Mouse (Mus musculus) ES-E14 (cell line): ENCODE data around the gene Rfwd3. TPM values are rescaled to one million over a fixed set of nuclear protein-coding genes. Genes with fewer than 3 reads are reported as not detected.
A peak's percentile ranks its signal among the peaks of the same experiment; 100 is the strongest.

ENCODE experiments used
- DNase-seq: peaks from one replicate; pipeline ENCODE4 v3.0.0-alpha.2; 2013; ENCODE audit warnings: low read depth, low spot score
- H3K27ac ChIP-seq: 2 replicates; pipeline ENCODE4 v1.5.1; 2012; ENCODE audit warnings: low read depth, mild to moderate bottlenecking, low read length, moderate library complexity, mixed read lengths; ENCODE audit not compliant: poor library complexity, insufficient read depth, severe bottlenecking
- H3K36me3 ChIP-seq: 2 replicates; pipeline ENCODE4 v1.6.1; 2012; ENCODE audit warnings: mild to moderate bottlenecking, low read length, moderate library complexity, mixed read lengths; ENCODE audit not compliant: control insufficient read depth, poor library complexity, insufficient read depth, severe bottlenecking
- H3K4me1 ChIP-seq, 2 experiments: fragments of 150-350 bp in 1 of 2; sonication (generic) in 1 of 2; 2 replicates each; pipeline ENCODE4 v1.6.1; 2012; ENCODE audit warnings: low read length in 2 of 2, mild to moderate bottlenecking in 1 of 2, mixed read lengths in 1 of 2; ENCODE audit not compliant: control insufficient read depth in 2 of 2, insufficient read depth in 2 of 2, poor library complexity in 1 of 2
- H3K4me3 ChIP-seq, 2 experiments: fragments of 150-350 bp in 1 of 2; sonication (generic) in 1 of 2; 2 replicates each; pipeline ENCODE4 v1.5.1; 2012; ENCODE audit warnings: low read length in 2 of 2, low read depth in 1 of 2, mild to moderate bottlenecking in 1 of 2, mixed read lengths in 1 of 2; ENCODE audit not compliant: insufficient read depth in 1 of 2, poor library complexity in 1 of 2, severe bottlenecking in 1 of 2
- H3K9ac ChIP-seq: 2 replicates; pipeline ENCODE4 v1.6.1; 2012; ENCODE audit warnings: low read depth, mild to moderate bottlenecking, low read length, mixed read lengths; ENCODE audit not compliant: poor library complexity, insufficient read depth, severe bottlenecking
- H3K9me3 ChIP-seq: fragments of 150-350 bp; sonication (generic); 2 replicates; pipeline ENCODE4 v1.6.1; 2012; ENCODE audit warnings: low read depth, mild to moderate bottlenecking, low read length; ENCODE audit not compliant: control insufficient read depth, insufficient read depth
- CHD2 ChIP-seq: IDR thresholded peaks from 2 replicates; pipeline ENCODE4 v1.6.1; 2014; ENCODE audit warnings: mild to moderate bottlenecking, low read depth, low read length, inconsistent platforms
- HCFC1 ChIP-seq: IDR thresholded peaks from 2 replicates; pipeline ENCODE4 v1.6.1; 2012; ENCODE audit warnings: low read length, inconsistent platforms, borderline replicate concordance; ENCODE audit not compliant: insufficient read depth
- MAFK ChIP-seq: IDR thresholded peaks from 2 replicates; pipeline ENCODE4 v1.6.1; 2014; ENCODE audit warnings: mild to moderate bottlenecking, low read depth, low read length, inconsistent platforms; ENCODE audit not compliant: insufficient read depth
- ZC3H11A ChIP-seq: IDR thresholded peaks from 2 replicates; pipeline ENCODE4 v1.6.1; 2012; ENCODE audit warnings: low read depth, mild to moderate bottlenecking, inconsistent platforms, low read length, borderline replicate concordance
- ZNF384 ChIP-seq: IDR thresholded peaks from 2 replicates; pipeline ENCODE4 v1.6.1; 2012; ENCODE audit warnings: low read depth, low read length, inconsistent platforms
- in situ Hi-C, 2 experiments: fragments of 600-800 bp; cut with MboI; formaldehyde crosslinking; loops; one replicate each; pipeline ENCODE4 v1.15.1; 2025; ENCODE audit warnings: low sequenced_read_pairs in 2 of 2, inconsistent platforms in 1 of 2; ENCODE audit not compliant: unreplicated experiment in 2 of 2
- total RNA-seq: library from RNA; depleted of rRNA; stranded (reverse); fragments of 300-350 nt; gene quantifications from 2 replicates; pipeline ENCODE4 v1.2.3, GENCODE M21; 2012; rRNA removed

The Rfwd3 gene
- 43.1 and 73.8 TPM in 2 replicates for total RNA-seq

- H3K9me3 ChIP-seq: no peaks in the 10 kb centered on the region
- DNase-seq: peak; percentile 98
- in situ Hi-C loops: loop anchor here in 1 of 2 experiments (25.0 kb wide), 1 partner anchor 463 kb away; the partner anchor contains the start of genes Cog4 and Sf3b3
- H3K4me3 ChIP-seq: peak within 1 kb of the TSS; percentile 87 to 97
- H3K36me3 ChIP-seq: peaks cover 5% of the 10 kb centered on the region; the same call in 1 of the 2 replicates
- peak; percentile 97 for TF ChIP-seq ZNF384
- peak; percentile 74 for TF ChIP-seq CHD2
- 0 out of 2 replicates have a peak, but pooled peaks have one; percentile 18 for TF ChIP-seq MAFK
- TF ChIP-seq HCFC1: no peak
- peak within 1 kb of the TSS; percentile 93 for H3K27ac ChIP-seq
- peaks cover 3 to 6% of the 10 kb centered on the region in 2 experiments; a peak in 2 of 4 replicates for H3K4me1 ChIP-seq
- peak within 1 kb of the TSS; percentile 96 for H3K9ac ChIP-seq
Measured at GRCm38 (mm10) chr8:111299821-111300568, at the start of gene Rfwd3. TSS of gene Rfwd3 (minus strand) at chr8:111300222.

GRCm38 (mm10) chr8:111343225-111343624 is 43.2 kb upstream of the Rfwd3 start:
- H3K4me1 ChIP-seq: no peaks in the 10 kb centered on the region; a peak in 1 of 4 replicates

DNA sequence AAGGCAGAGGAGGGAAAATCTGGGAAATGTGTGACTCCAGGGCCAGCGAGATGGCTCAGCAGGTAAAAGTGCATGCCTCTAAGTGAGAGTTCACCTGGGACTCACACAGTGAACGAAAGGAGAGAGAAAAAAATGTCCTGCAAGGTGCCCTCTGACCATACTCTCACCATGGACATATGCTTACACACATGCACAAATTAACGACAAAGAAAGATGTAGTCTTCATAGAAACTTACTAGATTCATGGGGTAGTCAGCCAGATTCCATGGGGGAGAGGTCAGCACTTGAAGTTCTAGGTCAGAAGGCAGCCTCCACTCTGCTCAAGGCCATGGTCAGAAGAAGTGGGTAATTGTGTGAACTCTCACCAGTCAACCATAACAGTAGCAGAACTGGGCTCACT is 40.2 kb upstream of the Rfwd3 start:
- DNase-seq: no peak
- no peak overlapping the region for H3K4me3 ChIP-seq
- H3K4me1 ChIP-seq: no peaks in the 10 kb centered on the region; a peak in 1 of 4 replicates
- H3K9ac ChIP-seq: no peak overlapping the region
- TF ChIP-seq HCFC1: no peak
- no peak for TF ChIP-seq CHD2
- TF ChIP-seq ZNF384: no peak
- H3K27ac ChIP-seq: no peak overlapping the region
- H3K9me3 ChIP-seq: no peaks in the 10 kb centered on the region
- in situ Hi-C loops: no loop called here
- H3K36me3 ChIP-seq: no peaks in the 10 kb centered on the region

More at GRCm38 (mm10) chr8:111343225-111343624, 43.2 kb upstream of the Rfwd3 start:
- DNase-seq: peak; percentile 47
- Histone ChIP-seq H3K36me3 (no peaks in the 10 kb centered on the region), H3K9me3 (no peaks in the 10 kb centered on the region), H3K27ac (no peak overlapping the region), H3K9ac (no peak overlapping the region), H3K4me3 (no peak overlapping the region)
- no peak for TF ChIP-seq CHD2
- TF ChIP-seq ZC3H11A: peak; percentile 66; the same call in 1 of the 2 replicates
- in situ Hi-C loops: no loop called here

DNA sequence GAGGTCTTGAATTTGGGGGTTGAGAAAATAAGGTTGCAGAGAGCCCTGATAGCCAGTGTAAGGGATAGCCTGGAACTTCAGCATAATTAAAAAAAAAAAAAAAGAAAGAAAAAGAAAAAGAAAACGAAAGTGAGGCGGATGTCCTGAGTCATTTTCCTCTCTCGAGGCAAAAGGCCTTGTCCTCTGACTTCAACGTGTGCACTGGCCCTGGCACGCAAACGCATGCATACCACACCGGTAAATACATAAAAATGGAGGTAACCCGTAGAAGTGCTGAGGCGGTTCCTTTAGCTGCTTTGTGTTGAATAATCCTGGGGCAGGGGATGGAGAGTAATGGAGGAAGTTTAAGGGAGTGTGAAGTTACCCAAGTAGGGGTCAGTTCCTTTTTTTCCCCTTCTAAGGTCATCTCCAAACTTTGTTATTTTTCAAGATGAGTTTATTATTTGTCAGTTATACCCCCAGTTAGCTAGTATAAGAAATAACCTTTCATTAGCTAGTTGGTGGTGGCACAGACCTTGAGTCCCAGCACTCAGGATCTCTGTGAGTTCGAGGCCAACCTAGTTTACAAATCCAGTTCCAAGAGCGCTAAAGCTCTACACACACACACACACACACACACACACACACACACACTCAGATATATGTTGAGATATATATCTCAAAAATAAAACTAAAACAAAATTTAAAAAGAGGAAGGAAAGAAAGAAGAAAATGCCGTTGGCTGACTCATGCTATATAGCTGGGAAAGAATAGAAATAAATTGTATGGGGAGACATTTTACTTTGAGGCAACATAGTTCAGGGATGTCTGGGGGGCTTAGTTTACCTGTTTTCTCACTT is 38.6 kb upstream of the Rfwd3 start:
- no peak overlapping the region; a peak in 1 of 4 replicates for H3K4me3 ChIP-seq
- no peak overlapping the region for H3K27ac ChIP-seq
- no peak for DNase-seq
- in situ Hi-C loops: no loop called here
- no peaks in the 10 kb centered on the region for H3K36me3 ChIP-seq
- H3K9me3 ChIP-seq: no peaks in the 10 kb centered on the region
- no peak for TF ChIP-seq ZC3H11A
- no peak for TF ChIP-seq HCFC1
- TF ChIP-seq MAFK: no peak
- H3K4me1 ChIP-seq: no peaks in the 10 kb centered on the region; a peak in 1 of 4 replicates
- H3K9ac ChIP-seq: no peak overlapping the region
